Mouse (Mus musculus): ENCODE results near the gene Olfr1358. TPM values are rescaled to one million over a fixed set of nuclear protein-coding genes. Genes with fewer than 3 reads are reported as not detected.
A peak's percentile ranks its signal among the peaks of the same experiment; 100 is the strongest.

Gene Olfr1358
- total RNA-seq, 2 experiments from 2014 or later = not detected

- intact Hi-C loops (cut with DNase I) = loop anchor here (5.0 kb wide), 1 partner anchor 33 kb away; no protein-coding TSS in a partner anchor
- peak in 1 of 2 experiments; percentile 29 for DNase-seq
Measured at GRCm38 (mm10) chr10:78569191-78569590, 52.0 kb downstream of the Olfr1358 start.

GRCm38 (mm10) chr10:78569686-78570085, 52.5 kb downstream of the Olfr1358 start:
- DNase-seq = no peak
- intact Hi-C loops (cut with DNase I) = loop anchor here (5.0 to 10.0 kb wide), 2 partner anchors 33 to 565 kb away; no protein-coding TSS in a partner anchor

Small RNA genes lying within 50 kb of the gene (microRNA-seq; reads per million reads assigned to microRNA genes)
- 0 reads per million in 2 experiments for gene Gm27541

Other genes starting within 250 kb of the Olfr1358 start
- gene Agpat3, start 164.9 kb upstream of the Olfr1358 start, total RNA-seq (2021) = 100 to 1,000 TPM; 290 to 296 TPM
- gene Rrp1, start 104.4 kb upstream of the Olfr1358 start, total RNA-seq (2021) = 100 to 1,000 TPM; 120 to 122 TPM
- 10 to 100 TPM; 41.6 to 42.7 TPM for gene Cstb, start 91.8 kb upstream of the Olfr1358 start, total RNA-seq (2021)
- 10 to 100 TPM in 1 of 2 experiments, 1 to 10 TPM in 1; 9.4 to 10.0 TPM for gene Pdxk, start 52.5 kb upstream of the Olfr1358 start, total RNA-seq (2021)
- 10 to 100 TPM; 50.4 to 53.2 TPM for gene Ilvbl, start 56.9 kb downstream of the Olfr1358 start, total RNA-seq (2021)
- gene Syde1, start 74.5 kb downstream of the Olfr1358 start, total RNA-seq (2021) = 10 to 100 TPM; 17.7 to 18.6 TPM
- gene Olfr1357, start 100.6 kb downstream of the Olfr1358 start, total RNA-seq (2021) = not detected
- not detected for gene Casp14, start 200.9 kb downstream of the Olfr1358 start, total RNA-seq (2021)
- not detected for gene Ccdc105, start 235.6 kb downstream of the Olfr1358 start, total RNA-seq (2021)

Measured in heart, postnatal 10 days (tissue).